Mouse (Mus musculus): Measurements from ENCODE around the gene Cul1. TPM values are rescaled to one million over a fixed set of nuclear protein-coding genes. Genes with fewer than 3 reads are reported as not detected.
A peak's percentile ranks its signal among the peaks of the same experiment; 100 is the strongest.

Gene Cul1
- polyA plus RNA-seq, 1 experiment from 2014 or later = 132 TPM

- ATAC-seq (ENCODE audit: insufficient number of reproducible peaks, low FRiP score) = no peak
- H3K4me1 ChIP-seq (replicated peaks) = no peaks in the 10 kb centered on the region
- no peak overlapping the region for H3K9ac ChIP-seq
- H3K27ac ChIP-seq (ENCODE audit: poor library complexity, severe bottlenecking) = no peak overlapping the region
- H3K36me3 ChIP-seq = no peaks in the 10 kb centered on the region
- no peak overlapping the region for H3K4me2 ChIP-seq
- no peaks in the 10 kb centered on the region for H3K9me3 ChIP-seq (replicated peaks)
- no peaks in the 10 kb centered on the region for H3K27me3 ChIP-seq (replicated peaks)
- 82% methylated on average over 1 of the region's 1 CpGs for WGBS
- H3K4me3 ChIP-seq = no peak overlapping the region
Measured at GRCm38 (mm10) chr6:47447658-47448057, 5.5 kb upstream of the Cul1 start.

GRCm38 (mm10) chr6:47453522-47454130 is 428 bp downstream of the Cul1 start:
- Histone ChIP-seq H3K4me2 (peak overlapping the region; percentile 71), H3K9ac (peak overlapping the region; percentile 98), H3K9me3 (replicated peaks) (no peaks in the 10 kb centered on the region), H3K4me3 (peak overlapping the region; percentile 96), H3K36me3 (no peaks in the 10 kb centered on the region), H3K27ac (ENCODE audit: poor library complexity, severe bottlenecking) (peak overlapping the region; percentile 99), H3K4me1 (replicated peaks) (peaks cover 16% of the 10 kb centered on the region), H3K27me3 (replicated peaks) (no peaks in the 10 kb centered on the region)
- WGBS = under 1% methylated on average over 42 of the region's 42 CpGs
- ATAC-seq (ENCODE audit: insufficient number of reproducible peaks, low FRiP score) = peak; percentile 58

- under 1% methylated on average over 51 of the region's 72 CpGs for WGBS
Measured at GRCm38 (mm10) chr6:47454131-47454574, 955 bp downstream of the Cul1 start.

GRCm38 (mm10) chr6:47454575-47455571 is 1.7 kb downstream of the Cul1 start:
- no peaks in the 10 kb centered on the region for H3K27me3 ChIP-seq (replicated peaks)
- no peaks in the 10 kb centered on the region for H3K36me3 ChIP-seq
- H3K4me1 ChIP-seq (replicated peaks) = peaks cover 16% of the 10 kb centered on the region
- H3K9me3 ChIP-seq (replicated peaks) = no peaks in the 10 kb centered on the region
- ATAC-seq (ENCODE audit: insufficient number of reproducible peaks, low FRiP score) = peak; percentile 88
- peak overlapping the region; percentile 71 for H3K4me2 ChIP-seq
- WGBS = under 1% methylated on average over 73 of the region's 79 CpGs
- peak overlapping the region; percentile 99 for H3K27ac ChIP-seq (ENCODE audit: poor library complexity, severe bottlenecking)
- H3K4me3 ChIP-seq = peak overlapping the region; percentile 96
- H3K9ac ChIP-seq = peak overlapping the region; percentile 98

More at GRCm38 (mm10) chr6:47454131-47454574, 955 bp downstream of the Cul1 start:
- H3K9ac ChIP-seq = peak overlapping the region; percentile 98
- peaks cover 16% of the 10 kb centered on the region for H3K4me1 ChIP-seq (replicated peaks)
- peak overlapping the region; percentile 96 for H3K4me3 ChIP-seq
- ATAC-seq (ENCODE audit: insufficient number of reproducible peaks, low FRiP score) = peak; percentile 91
- peak overlapping the region; percentile 99 for H3K27ac ChIP-seq (ENCODE audit: poor library complexity, severe bottlenecking)
- H3K4me2 ChIP-seq = peak overlapping the region; percentile 71
- H3K27me3 ChIP-seq (replicated peaks) = no peaks in the 10 kb centered on the region
- no peaks in the 10 kb centered on the region for H3K36me3 ChIP-seq
- no peaks in the 10 kb centered on the region for H3K9me3 ChIP-seq (replicated peaks)

- Histone ChIP-seq H3K4me1 (replicated peaks) (peaks cover 16% of the 10 kb centered on the region), H3K4me3 (peak overlapping the region; percentile 96), H3K9ac (0 out of 2 replicates have a peak overlapping the region, but pooled peaks have one; percentile 20), H3K36me3 (no peaks in the 10 kb centered on the region), H3K27ac (ENCODE audit: poor library complexity, severe bottlenecking) (no peak overlapping the region), H3K9me3 (replicated peaks) (no peaks in the 10 kb centered on the region), H3K4me2 (peak overlapping the region; percentile 42; the same call in 1 of the 2 replicates), H3K27me3 (replicated peaks) (no peaks in the 10 kb centered on the region)
- ATAC-seq (ENCODE audit: insufficient number of reproducible peaks, low FRiP score) = no peak
- WGBS = 80% methylated on average over 1 of the region's 1 CpGs
Measured at GRCm38 (mm10) chr6:47455843-47456242, 2.6 kb downstream of the Cul1 start.

- Histone ChIP-seq H3K4me1 (replicated peaks) (peaks cover 20% of the 10 kb centered on the region), H3K9me3 (replicated peaks) (no peaks in the 10 kb centered on the region), H3K4me2 (no peak overlapping the region), H3K27me3 (replicated peaks) (no peaks in the 10 kb centered on the region), H3K4me3 (no peak overlapping the region), H3K9ac (no peak overlapping the region), H3K36me3 (no peaks in the 10 kb centered on the region), H3K27ac (ENCODE audit: poor library complexity, severe bottlenecking) (no peak overlapping the region)
- WGBS = 60% methylated on average over 2 of the region's 2 CpGs
- no peak for ATAC-seq (ENCODE audit: insufficient number of reproducible peaks, low FRiP score)
Measured at GRCm38 (mm10) chr6:47456853-47457252, 3.7 kb downstream of the Cul1 start.

- H3K4me3 ChIP-seq = no peak overlapping the region
- H3K9me3 ChIP-seq (replicated peaks) = no peaks in the 10 kb centered on the region
- H3K9ac ChIP-seq = no peak overlapping the region
- ATAC-seq (ENCODE audit: insufficient number of reproducible peaks, low FRiP score) = no peak
- H3K27ac ChIP-seq (ENCODE audit: poor library complexity, severe bottlenecking) = no peak overlapping the region
- no peak overlapping the region for H3K4me2 ChIP-seq
- H3K27me3 ChIP-seq (replicated peaks) = no peaks in the 10 kb centered on the region
- H3K36me3 ChIP-seq = peaks cover 3% of the 10 kb centered on the region
- 37% methylated on average over 2 of the region's 2 CpGs for WGBS
- peaks cover 15% of the 10 kb centered on the region; the same call in 1 of the 2 replicates for H3K4me1 ChIP-seq (replicated peaks)
Measured at GRCm38 (mm10) chr6:47465400-47465799, 12.2 kb downstream of the Cul1 start.

- H3K4me2 ChIP-seq = no peak overlapping the region
- H3K27me3 ChIP-seq (replicated peaks) = no peaks in the 10 kb centered on the region
- no peak for ATAC-seq (ENCODE audit: insufficient number of reproducible peaks, low FRiP score)
- H3K27ac ChIP-seq (ENCODE audit: poor library complexity, severe bottlenecking) = no peak overlapping the region
- H3K4me1 ChIP-seq (replicated peaks) = peaks cover 11% of the 10 kb centered on the region; the same call in 1 of the 2 replicates
- no peak overlapping the region for H3K4me3 ChIP-seq
- peaks cover 3% of the 10 kb centered on the region for H3K36me3 ChIP-seq
- WGBS = 95% methylated on average over 2 of the region's 2 CpGs
- no peak overlapping the region for H3K9ac ChIP-seq
- no peaks in the 10 kb centered on the region for H3K9me3 ChIP-seq (replicated peaks)
Measured at GRCm38 (mm10) chr6:47466488-47466887, 13.3 kb downstream of the Cul1 start.

- Histone ChIP-seq H3K36me3 (peaks cover 3% of the 10 kb centered on the region), H3K9me3 (replicated peaks) (no peaks in the 10 kb centered on the region), H3K4me1 (replicated peaks) (peaks cover 11% of the 10 kb centered on the region; the same call in 1 of the 2 replicates), H3K4me2 (no peak overlapping the region), H3K27me3 (replicated peaks) (no peaks in the 10 kb centered on the region), H3K9ac (no peak overlapping the region), H3K27ac (ENCODE audit: poor library complexity, severe bottlenecking) (no peak overlapping the region), H3K4me3 (no peak overlapping the region)
- no peak for ATAC-seq (ENCODE audit: insufficient number of reproducible peaks, low FRiP score)
Measured at GRCm38 (mm10) chr6:47467058-47467457, 13.9 kb downstream of the Cul1 start.

- Histone ChIP-seq H3K27me3 (replicated peaks) (no peaks in the 10 kb centered on the region), H3K36me3 (peaks cover 3% of the 10 kb centered on the region), H3K4me2 (no peak overlapping the region), H3K27ac (ENCODE audit: poor library complexity, severe bottlenecking) (no peak overlapping the region), H3K9ac (no peak overlapping the region), H3K9me3 (replicated peaks) (no peaks in the 10 kb centered on the region), H3K4me1 (replicated peaks) (peaks cover 9% of the 10 kb centered on the region; the same call in 1 of the 2 replicates), H3K4me3 (no peak overlapping the region)
- ATAC-seq (ENCODE audit: insufficient number of reproducible peaks, low FRiP score) = no peak
Measured at GRCm38 (mm10) chr6:47469760-47470159, 16.6 kb downstream of the Cul1 start.

- Histone ChIP-seq H3K9me3 (replicated peaks) (no peaks in the 10 kb centered on the region), H3K9ac (no peak overlapping the region), H3K4me1 (replicated peaks) (peaks cover 5% of the 10 kb centered on the region; the same call in 1 of the 2 replicates), H3K27me3 (replicated peaks) (no peaks in the 10 kb centered on the region), H3K36me3 (peaks cover 3% of the 10 kb centered on the region), H3K27ac (ENCODE audit: poor library complexity, severe bottlenecking) (no peak overlapping the region), H3K4me2 (no peak overlapping the region), H3K4me3 (no peak overlapping the region)
- no peak for ATAC-seq (ENCODE audit: insufficient number of reproducible peaks, low FRiP score)
Measured at GRCm38 (mm10) chr6:47472444-47472843, 19.2 kb downstream of the Cul1 start.
